Mouse (Mus musculus) erythroblast, embryonic 14.5 days (primary cell): ENCODE data around the gene Arrdc2.

Experiments used
- GATA1 ChIP-seq: IDR thresholded peaks from 2 replicates; pipeline ENCODE4 v1.6.1; 2012; ENCODE audit warnings: low read length, inconsistent platforms, mixed read lengths
- TAL1 ChIP-seq: IDR thresholded peaks from 3 replicates; pipeline ENCODE4 v1.6.1; 2012; ENCODE audit warnings: low read length, inconsistent platforms, mixed read lengths

GRCm38 (mm10) chr8:70787051-70787445 lies 52.5 kb downstream of the Arrdc2 start:
- TF ChIP-seq TAL1 (no peak), GATA1 (no peak)
